Mouse (Mus musculus) effector memory CD4-positive, alpha-beta T cell, adult 7 months (primary cell): Measurements from ENCODE around the gene 1700129C05Rik. TPM values are rescaled to one million over a fixed set of nuclear protein-coding genes. Genes with fewer than 3 reads are reported as not detected.

ENCODE experiments used
- polyA plus RNA-seq: library from polyadenylated mRNA; unstranded; fragments of 100-300 nt; shearing (Covaris generic); gene quantifications from one replicate; pipeline ENCODE4 v1.2.1, GENCODE M21; 2017

The 1700129C05Rik gene
- not detected for polyA plus RNA-seq

DNA sequence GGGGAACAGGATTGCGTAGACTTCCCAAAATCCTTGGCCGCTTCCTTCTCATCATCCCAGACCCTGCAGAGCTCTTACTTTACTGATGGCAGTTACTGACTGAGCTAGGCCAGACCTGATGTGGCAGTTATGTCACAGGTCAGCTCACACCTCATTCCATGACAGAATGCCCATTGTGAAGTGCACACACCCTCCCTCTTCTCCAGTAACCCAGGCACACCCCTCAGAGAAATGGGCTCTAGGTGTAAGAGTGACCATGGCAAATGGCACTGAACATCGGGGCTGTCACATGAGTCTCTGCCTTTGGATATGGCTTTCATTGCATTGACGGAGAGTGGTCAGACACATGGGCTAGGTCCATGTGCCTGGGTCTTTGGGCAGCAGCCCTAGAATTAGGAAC is at the start of gene 1700129C05Rik:
Gene 1700129C05Rik, minus strand, starts transcription at position 101 of the 400 bp plus-strand sequence.

DNA sequence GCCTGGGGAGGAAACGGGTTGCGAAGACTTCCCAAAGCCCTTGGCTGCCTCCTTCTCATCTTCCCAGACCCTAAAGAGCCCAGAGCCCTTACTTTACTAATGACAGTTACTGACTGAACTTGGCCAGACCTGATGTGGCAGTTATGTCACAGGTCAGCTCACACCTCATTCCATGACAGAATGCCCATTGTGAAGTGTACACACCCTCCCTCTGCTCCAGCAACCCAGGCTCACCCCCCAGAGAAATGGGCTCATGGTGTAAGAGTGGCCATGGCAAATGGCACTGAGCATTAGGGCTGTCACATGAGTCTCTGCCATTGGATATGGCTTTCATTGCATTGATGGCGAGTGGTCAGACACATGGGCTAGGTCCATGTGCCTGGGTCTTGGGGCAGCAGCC is 36.0 kb upstream of the 1700129C05Rik start, which contains the start of gene Gm5142:
Gene Gm5142, minus strand, starts transcription at position 101 of the 400 bp plus-strand sequence.

Other genes starting within 250 kb of the 1700129C05Rik start
- gene Gm5142, start 35.9 kb upstream of the 1700129C05Rik start, polyA plus RNA-seq = not detected
- 55.0 TPM for gene Rcbtb1, start 58.3 kb upstream of the 1700129C05Rik start, polyA plus RNA-seq
- gene Gm6904, start 117.3 kb upstream of the 1700129C05Rik start, polyA plus RNA-seq = 3.9 TPM
- gene Phf11a, start 154.6 kb upstream of the 1700129C05Rik start, polyA plus RNA-seq = 20.6 TPM
- gene Phf11b, start 198.5 kb upstream of the 1700129C05Rik start, polyA plus RNA-seq = 87.9 TPM
- gene Phf11d, start 222.6 kb upstream of the 1700129C05Rik start, polyA plus RNA-seq = 7.2 TPM